Mouse (Mus musculus): ENCODE data around the gene Tlk2. TPM values are rescaled to one million over a fixed set of nuclear protein-coding genes. Genes with fewer than 3 reads are reported as not detected.

Gene Tlk2
- polyA plus RNA-seq, 1 experiment = 140 TPM

DNA sequence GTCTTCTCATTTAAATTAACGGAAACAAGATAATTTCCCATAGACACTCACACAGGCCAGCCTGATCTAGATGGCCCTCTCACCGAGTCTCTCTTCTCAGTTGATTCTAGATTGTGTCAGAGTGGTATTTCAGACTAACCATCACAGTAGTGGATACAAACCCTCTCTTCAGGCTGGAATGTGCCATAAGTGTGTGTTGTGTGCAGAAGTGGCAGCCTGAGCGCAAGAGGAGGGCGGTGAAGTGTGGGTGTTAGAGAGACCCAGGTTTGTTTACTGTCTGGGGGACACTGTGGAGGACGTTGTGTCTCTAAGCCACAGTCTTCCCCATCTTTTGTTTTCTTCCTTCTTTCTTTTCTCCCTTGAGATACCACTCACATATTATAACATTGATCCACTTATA lies 144.9 kb downstream of the Tlk2 start:
- TF ChIP-seq POLR2A (IDR thresholded peaks at IDR 0.05; ENCODE audit: insufficient read depth, low read length) (no peak), CTCF (IDR thresholded peaks at IDR 0.05; ENCODE audit: low read depth, low read length) (no peak), EP300 (IDR thresholded peaks at IDR 0.05; ENCODE audit: insufficient read depth, low read depth, low read length) (no peak)
- Histone ChIP-seq H3K27me3 (ENCODE audit: control insufficient read depth, insufficient read depth, low read length, poor library complexity, severe bottlenecking) (no peaks in the 10 kb centered on the region), H3K9me3 (replicated peaks; ENCODE audit: control insufficient read depth, insufficient read depth, low read length, poor library complexity, severe bottlenecking) (no peaks in the 10 kb centered on the region), H3K36me3 (ENCODE audit: control insufficient read depth, insufficient read depth, low read length, poor library complexity, severe bottlenecking) (no peaks in the 10 kb centered on the region), H3K9ac (ENCODE audit: low read depth, poor library complexity, severe bottlenecking) (no peak overlapping the region), H3K27ac (ENCODE audit: insufficient read depth, low read length) (no peak overlapping the region), H3K4me1 (ENCODE audit: control insufficient read depth, insufficient read depth, low read length) (no peaks in the 10 kb centered on the region), H3K4me3 (ENCODE audit: low read depth, low read length) (no peak overlapping the region)

DNA sequence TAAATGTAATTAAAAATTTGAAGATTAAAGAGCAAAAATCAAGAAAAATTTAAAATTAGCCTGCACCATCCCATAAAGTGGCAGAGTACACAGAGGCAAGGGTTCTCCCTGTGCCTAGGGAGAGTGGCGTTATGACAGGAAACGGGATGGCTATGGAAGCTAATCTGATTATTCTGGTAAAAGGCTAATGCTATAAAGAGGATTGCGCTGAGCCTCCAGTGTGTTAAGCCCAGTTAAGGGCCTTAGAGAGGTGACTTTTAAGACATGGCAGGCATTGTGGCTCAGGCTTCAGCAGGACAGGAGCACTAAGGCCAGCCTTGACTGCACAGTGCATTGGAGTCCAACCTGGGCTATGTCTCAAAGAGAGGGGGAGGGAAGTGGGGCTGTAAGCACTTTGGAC lies 148.5 kb downstream of the Tlk2 start:
- Histone ChIP-seq H3K9ac (ENCODE audit: low read depth, poor library complexity, severe bottlenecking) (no peak overlapping the region), H3K27me3 (ENCODE audit: control insufficient read depth, insufficient read depth, low read length, poor library complexity, severe bottlenecking) (no peaks in the 10 kb centered on the region), H3K27ac (ENCODE audit: insufficient read depth, low read length) (no peak overlapping the region), H3K4me1 (ENCODE audit: control insufficient read depth, insufficient read depth, low read length) (no peaks in the 10 kb centered on the region), H3K9me3 (replicated peaks; ENCODE audit: control insufficient read depth, insufficient read depth, low read length, poor library complexity, severe bottlenecking) (no peaks in the 10 kb centered on the region), H3K36me3 (ENCODE audit: control insufficient read depth, insufficient read depth, low read length, poor library complexity, severe bottlenecking) (no peaks in the 10 kb centered on the region), H3K4me3 (ENCODE audit: low read depth, low read length) (no peak overlapping the region)
- TF ChIP-seq CTCF (IDR thresholded peaks at IDR 0.05; ENCODE audit: low read depth, low read length) (no peak), POLR2A (IDR thresholded peaks at IDR 0.05; ENCODE audit: insufficient read depth, low read length) (no peak), EP300 (IDR thresholded peaks at IDR 0.05; ENCODE audit: insufficient read depth, low read depth, low read length) (no peak)

DNA sequence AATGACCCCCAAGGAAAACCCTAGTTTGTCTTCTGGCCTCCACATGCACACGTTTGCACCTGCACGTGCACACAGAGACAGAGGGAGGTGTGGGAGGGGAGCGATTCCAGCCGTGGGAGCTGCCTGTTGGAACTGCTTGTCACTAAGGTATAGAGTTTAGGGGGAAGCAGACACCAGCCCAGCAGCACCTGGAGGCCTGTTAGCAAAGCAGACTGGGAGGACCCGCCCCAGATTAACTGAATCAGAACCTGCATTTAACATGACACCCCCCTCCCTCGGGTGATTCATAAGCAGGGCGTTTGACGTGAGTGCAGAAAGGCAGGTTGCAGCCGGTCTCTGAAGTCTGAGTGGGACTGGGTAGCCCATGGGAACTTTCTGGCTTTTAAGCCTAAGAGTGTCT lies 151.4 kb downstream of the Tlk2 start:
- H3K4me3 ChIP-seq (ENCODE audit: low read depth, low read length) = no peak overlapping the region
- no peak for TF ChIP-seq EP300 (IDR thresholded peaks at IDR 0.05; ENCODE audit: insufficient read depth, low read depth, low read length)
- no peak for TF ChIP-seq POLR2A (IDR thresholded peaks at IDR 0.05; ENCODE audit: insufficient read depth, low read length)
- TF ChIP-seq CTCF (IDR thresholded peaks at IDR 0.05; ENCODE audit: low read depth, low read length) = no peak
- H3K9ac ChIP-seq (ENCODE audit: low read depth, poor library complexity, severe bottlenecking) = no peak overlapping the region
- H3K4me1 ChIP-seq (ENCODE audit: control insufficient read depth, insufficient read depth, low read length) = no peaks in the 10 kb centered on the region
- no peaks in the 10 kb centered on the region for H3K27me3 ChIP-seq (ENCODE audit: control insufficient read depth, insufficient read depth, low read length, poor library complexity, severe bottlenecking)
- H3K36me3 ChIP-seq (ENCODE audit: control insufficient read depth, insufficient read depth, low read length, poor library complexity, severe bottlenecking) = no peaks in the 10 kb centered on the region
- H3K9me3 ChIP-seq (replicated peaks; ENCODE audit: control insufficient read depth, insufficient read depth, low read length, poor library complexity, severe bottlenecking) = no peaks in the 10 kb centered on the region
- H3K27ac ChIP-seq (ENCODE audit: insufficient read depth, low read length) = no peak overlapping the region

DNA sequence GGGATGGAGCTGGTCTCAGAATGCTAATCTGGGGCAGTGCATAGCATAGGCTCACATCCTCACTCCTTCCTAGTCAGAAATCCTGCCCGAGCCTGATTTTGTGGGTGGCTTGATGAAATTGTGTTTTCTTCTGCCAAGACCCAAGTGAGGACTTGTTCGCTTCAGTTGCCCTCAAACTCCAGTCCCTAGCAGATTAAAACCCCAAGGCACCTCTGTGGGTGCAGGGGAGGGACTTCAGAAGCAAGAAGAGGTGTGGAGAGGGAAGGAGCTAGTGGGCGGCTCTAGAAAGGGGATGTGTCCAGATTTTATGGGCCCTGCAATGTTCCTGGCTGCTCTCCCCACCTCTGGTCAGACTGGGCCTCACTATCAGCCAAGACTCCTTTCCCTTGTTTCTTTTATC lies 152.5 kb downstream of the Tlk2 start:
- no peak overlapping the region for H3K4me3 ChIP-seq (ENCODE audit: low read depth, low read length)
- H3K9ac ChIP-seq (ENCODE audit: low read depth, poor library complexity, severe bottlenecking) = no peak overlapping the region
- H3K27me3 ChIP-seq (ENCODE audit: control insufficient read depth, insufficient read depth, low read length, poor library complexity, severe bottlenecking) = no peaks in the 10 kb centered on the region
- H3K27ac ChIP-seq (ENCODE audit: insufficient read depth, low read length) = no peak overlapping the region
- H3K36me3 ChIP-seq (ENCODE audit: control insufficient read depth, insufficient read depth, low read length, poor library complexity, severe bottlenecking) = no peaks in the 10 kb centered on the region
- H3K9me3 ChIP-seq (replicated peaks; ENCODE audit: control insufficient read depth, insufficient read depth, low read length, poor library complexity, severe bottlenecking) = no peaks in the 10 kb centered on the region
- no peaks in the 10 kb centered on the region for H3K4me1 ChIP-seq (ENCODE audit: control insufficient read depth, insufficient read depth, low read length)
- TF ChIP-seq POLR2A (IDR thresholded peaks at IDR 0.05; ENCODE audit: insufficient read depth, low read length) (no peak), EP300 (IDR thresholded peaks at IDR 0.05; ENCODE audit: insufficient read depth, low read depth, low read length) (no peak), CTCF (IDR thresholded peaks at IDR 0.05; ENCODE audit: low read depth, low read length) (no peak)

- no peak overlapping the region for H3K9ac ChIP-seq (ENCODE audit: low read depth, poor library complexity, severe bottlenecking)
- TF ChIP-seq EP300 (IDR thresholded peaks at IDR 0.05; ENCODE audit: insufficient read depth, low read depth, low read length) = no peak
- TF ChIP-seq CTCF (IDR thresholded peaks at IDR 0.05; ENCODE audit: low read depth, low read length) = no peak
- TF ChIP-seq POLR2A (IDR thresholded peaks at IDR 0.05; ENCODE audit: insufficient read depth, low read length) = no peak
- H3K9me3 ChIP-seq (replicated peaks; ENCODE audit: control insufficient read depth, insufficient read depth, low read length, poor library complexity, severe bottlenecking) = no peaks in the 10 kb centered on the region
- H3K4me3 ChIP-seq (ENCODE audit: low read depth, low read length) = no peak overlapping the region
- no peaks in the 10 kb centered on the region for H3K36me3 ChIP-seq (ENCODE audit: control insufficient read depth, insufficient read depth, low read length, poor library complexity, severe bottlenecking)
- H3K4me1 ChIP-seq (ENCODE audit: control insufficient read depth, insufficient read depth, low read length) = no peaks in the 10 kb centered on the region
- no peak overlapping the region for H3K27ac ChIP-seq (ENCODE audit: insufficient read depth, low read length)
- no peaks in the 10 kb centered on the region for H3K27me3 ChIP-seq (ENCODE audit: control insufficient read depth, insufficient read depth, low read length, poor library complexity, severe bottlenecking)
Observed at GRCm38 (mm10) chr11:105331732-105332131, 153.1 kb downstream of the Tlk2 start.

GRCm38 (mm10) chr11:105332468-105332867 lies 153.9 kb downstream of the Tlk2 start:
- Histone ChIP-seq H3K27ac (ENCODE audit: insufficient read depth, low read length) (no peak overlapping the region), H3K4me1 (ENCODE audit: control insufficient read depth, insufficient read depth, low read length) (no peaks in the 10 kb centered on the region), H3K9me3 (replicated peaks; ENCODE audit: control insufficient read depth, insufficient read depth, low read length, poor library complexity, severe bottlenecking) (no peaks in the 10 kb centered on the region), H3K9ac (ENCODE audit: low read depth, poor library complexity, severe bottlenecking) (no peak overlapping the region), H3K36me3 (ENCODE audit: control insufficient read depth, insufficient read depth, low read length, poor library complexity, severe bottlenecking) (no peaks in the 10 kb centered on the region), H3K27me3 (ENCODE audit: control insufficient read depth, insufficient read depth, low read length, poor library complexity, severe bottlenecking) (no peaks in the 10 kb centered on the region), H3K4me3 (ENCODE audit: low read depth, low read length) (no peak overlapping the region)
- TF ChIP-seq CTCF (IDR thresholded peaks at IDR 0.05; ENCODE audit: low read depth, low read length) (peak; percentile 83), POLR2A (IDR thresholded peaks at IDR 0.05; ENCODE audit: insufficient read depth, low read length) (no peak)

Other genes starting within 250 kb of the Tlk2 start
- not detected in 2 replicates for gene Efcab3, start 115.2 kb upstream of the Tlk2 start, polyA plus RNA-seq (2011; ENCODE audit: insufficient read depth, insufficient read length, low read depth, missing spikeins)
- gene Mettl2, start 52.4 kb upstream of the Tlk2 start, polyA plus RNA-seq (2011; ENCODE audit: insufficient read depth, insufficient read length, low read depth, missing spikeins) = 43.1 and 49.3 TPM in 2 replicates
- not detected in 2 replicates for gene Gm10842, start 31.9 kb upstream of the Tlk2 start, polyA plus RNA-seq (2011; ENCODE audit: insufficient read depth, insufficient read length, low read depth, missing spikeins)
- 4.5 and 5.0 TPM in 2 replicates for gene Mrc2, start 113.8 kb downstream of the Tlk2 start, polyA plus RNA-seq (2011; ENCODE audit: insufficient read depth, insufficient read length, low read depth, missing spikeins)

Data from ES-Bruce4 (cell line).